Mouse (Mus musculus) E14TG2a.4 (cell line): ENCODE results near the gene Atg4c.

ENCODE experiments used
- H3K27me3 ChIP-seq: 2 replicates; pipeline ENCODE4 v1.6.1; 2014; ENCODE audit warnings: low read length, control low read depth; ENCODE audit not compliant: insufficient read depth
- H3K36me3 ChIP-seq: 2 replicates; pipeline ENCODE4 v1.6.1; 2014; ENCODE audit warnings: low read length, control low read depth; ENCODE audit not compliant: insufficient read depth
- H3K4me1 ChIP-seq: replicated peaks from 2 replicates; pipeline ENCODE4 v1.6.1; 2014; ENCODE audit warnings: low read depth, low read length, control low read depth
- H3K4me3 ChIP-seq: replicated peaks from 2 replicates; pipeline ENCODE4 v1.5.1; 2014; ENCODE audit warnings: mild to moderate bottlenecking, low read length
- H3K9me3 ChIP-seq: 2 replicates; pipeline ENCODE4 v1.6.1; 2014; ENCODE audit warnings: low read length, control low read depth
- CTCF ChIP-seq: conservative IDR thresholded peaks from 2 replicates; pipeline ENCODE4 v1.5.1; 2014; ENCODE audit warnings: low read length
- NANOG ChIP-seq: IDR thresholded peaks from 2 replicates; pipeline ENCODE4 v1.6.1; 2014; ENCODE audit warnings: borderline replicate concordance, low read length, mixed read lengths
- POU5F1 ChIP-seq: IDR thresholded peaks from 2 replicates; pipeline ENCODE4 v1.6.1; 2014; ENCODE audit warnings: low read length, borderline replicate concordance

Gene Atg4c

GRCm38 (mm10) chr4:99252957-99253356, 59.2 kb downstream of the Atg4c start:
- H3K36me3 ChIP-seq, result no peaks in the 10 kb centered on the region
- no peaks in the 10 kb centered on the region for H3K9me3 ChIP-seq
- TF ChIP-seq NANOG (no peak), POU5F1 (no peak), CTCF (no peak)
- H3K4me3 ChIP-seq, result no peak overlapping the region
- no peaks in the 10 kb centered on the region for H3K27me3 ChIP-seq
- peaks cover 6% of the 10 kb centered on the region for H3K4me1 ChIP-seq

DNA sequence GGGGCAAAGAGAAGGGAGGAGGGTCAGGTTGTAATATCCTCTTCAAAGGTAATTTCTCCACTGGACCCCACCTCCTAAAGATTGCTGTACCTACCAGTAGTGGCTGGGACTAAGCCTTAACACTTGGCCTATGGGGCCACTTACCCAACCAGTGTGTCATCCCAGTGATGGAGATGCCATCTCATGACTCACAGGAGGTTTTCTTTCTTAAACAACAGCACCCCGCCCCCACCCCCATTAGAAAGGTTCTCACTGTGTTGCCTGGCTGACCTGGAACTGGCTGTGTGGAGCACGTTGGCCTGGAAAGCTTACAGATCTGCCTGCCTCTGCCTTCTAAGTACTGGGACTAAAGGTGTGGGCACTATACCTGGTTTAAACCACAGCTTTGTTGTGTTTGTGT, 69.5 kb downstream of the Atg4c start:
- no peaks in the 10 kb centered on the region for H3K36me3 ChIP-seq
- no peak for TF ChIP-seq NANOG
- TF ChIP-seq POU5F1, result no peak
- TF ChIP-seq CTCF, result no peak
- H3K4me3 ChIP-seq, result no peak overlapping the region
- H3K27me3 ChIP-seq, result no peaks in the 10 kb centered on the region
- no peaks in the 10 kb centered on the region for H3K9me3 ChIP-seq
- no peaks in the 10 kb centered on the region for H3K4me1 ChIP-seq

DNA sequence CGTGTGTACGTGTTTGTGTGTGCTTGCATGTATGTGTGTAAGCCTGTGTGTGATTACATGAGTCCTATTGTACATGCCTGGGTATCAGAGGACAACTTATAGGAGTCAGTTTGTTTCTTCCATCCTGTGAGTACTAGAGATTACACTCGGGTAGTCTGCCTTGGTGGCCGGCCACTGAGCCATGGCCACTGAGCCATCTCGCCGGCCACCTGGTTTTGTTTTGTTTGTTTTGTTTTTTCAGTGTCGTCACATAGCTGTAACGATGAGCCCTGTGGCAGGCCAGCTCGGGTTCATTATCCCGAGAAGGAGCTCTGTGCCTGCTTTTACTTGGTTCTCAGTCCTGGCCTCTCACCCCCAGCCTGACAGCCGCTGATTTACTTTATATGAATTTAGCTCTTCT, 69.9 kb downstream of the Atg4c start:
- H3K4me1 ChIP-seq, result no peaks in the 10 kb centered on the region
- TF ChIP-seq POU5F1, result no peak
- no peak for TF ChIP-seq CTCF
- TF ChIP-seq NANOG, result no peak

GRCm38 (mm10) chr4:99266843-99267445, 73.2 kb downstream of the Atg4c start:
- TF ChIP-seq CTCF, result no peak
- Histone ChIP-seq H3K9me3 (no peaks in the 10 kb centered on the region), H3K27me3 (no peaks in the 10 kb centered on the region), H3K4me3 (no peak overlapping the region), H3K4me1 (no peaks in the 10 kb centered on the region), H3K36me3 (no peaks in the 10 kb centered on the region)

More for the DNA sequence above, 69.9 kb downstream of the Atg4c start:
- Histone ChIP-seq H3K27me3 (no peaks in the 10 kb centered on the region), H3K4me3 (no peak overlapping the region), H3K36me3 (no peaks in the 10 kb centered on the region), H3K9me3 (no peaks in the 10 kb centered on the region)

GRCm38 (mm10) chr4:99272860-99273259, 79.1 kb downstream of the Atg4c start:
- TF ChIP-seq NANOG (no peak), CTCF (no peak), POU5F1 (no peak)
- no peaks in the 10 kb centered on the region for H3K4me1 ChIP-seq
- H3K36me3 ChIP-seq, result no peaks in the 10 kb centered on the region
- H3K27me3 ChIP-seq, result no peaks in the 10 kb centered on the region
- H3K4me3 ChIP-seq, result no peak overlapping the region
- no peaks in the 10 kb centered on the region for H3K9me3 ChIP-seq

DNA sequence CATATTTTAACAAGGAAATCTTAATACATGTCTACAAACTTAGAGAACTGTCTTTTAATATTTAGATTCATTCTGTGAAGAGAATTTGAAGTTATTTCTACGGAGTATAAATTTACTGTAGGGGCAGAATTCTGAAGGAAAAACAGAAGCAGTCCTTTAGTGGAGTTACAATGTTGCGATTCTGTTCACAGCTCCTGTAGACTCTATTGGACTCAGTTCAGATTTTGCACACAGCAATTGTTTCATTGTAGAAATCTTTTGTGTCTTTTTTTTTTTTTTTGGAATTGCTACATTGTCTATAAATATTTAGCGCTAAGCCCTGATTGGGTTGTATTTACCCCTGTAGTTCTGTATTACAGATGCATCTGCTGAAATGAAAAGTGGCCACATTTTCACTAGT, 79.7 kb downstream of the Atg4c start:
- no peaks in the 10 kb centered on the region for H3K36me3 ChIP-seq
- no peaks in the 10 kb centered on the region for H3K27me3 ChIP-seq
- TF ChIP-seq POU5F1 (no peak), CTCF (no peak), NANOG (no peak)
- H3K4me1 ChIP-seq, result no peaks in the 10 kb centered on the region
- H3K9me3 ChIP-seq, result no peaks in the 10 kb centered on the region
- H3K4me3 ChIP-seq, result no peak overlapping the region

DNA sequence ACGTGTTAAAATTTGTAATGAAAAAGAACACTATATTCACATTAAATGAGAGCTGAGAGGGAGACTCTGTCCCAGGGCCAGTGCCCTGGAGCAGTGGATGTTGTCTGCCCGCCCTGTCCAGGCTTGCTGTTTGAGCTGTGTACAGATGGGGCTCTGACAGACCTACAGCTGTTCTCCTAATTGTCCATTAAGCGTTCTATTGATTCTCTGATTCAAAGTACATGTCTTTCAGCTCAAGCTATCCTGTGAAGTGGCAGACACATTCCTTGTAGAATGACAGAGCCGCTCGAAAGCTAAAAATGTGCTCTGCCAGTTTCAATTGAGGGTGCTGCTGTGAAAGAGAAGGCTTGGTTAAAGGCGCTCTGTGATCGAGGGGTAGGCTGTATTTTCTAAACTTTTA, 80.2 kb downstream of the Atg4c start:
- Histone ChIP-seq H3K4me1 (no peaks in the 10 kb centered on the region), H3K9me3 (no peaks in the 10 kb centered on the region), H3K4me3 (no peak overlapping the region), H3K27me3 (no peaks in the 10 kb centered on the region), H3K36me3 (no peaks in the 10 kb centered on the region)
- TF ChIP-seq CTCF (no peak), NANOG (no peak), POU5F1 (no peak)

- Histone ChIP-seq H3K9me3 (no peaks in the 10 kb centered on the region), H3K36me3 (no peaks in the 10 kb centered on the region), H3K4me3 (no peak overlapping the region), H3K4me1 (no peaks in the 10 kb centered on the region), H3K27me3 (no peaks in the 10 kb centered on the region)
- TF ChIP-seq CTCF (no peak), POU5F1 (no peak), NANOG (no peak)
Measured at GRCm38 (mm10) chr4:99278876-99279275, 85.1 kb downstream of the Atg4c start.

- Histone ChIP-seq H3K9me3 (no peaks in the 10 kb centered on the region), H3K27me3 (no peaks in the 10 kb centered on the region), H3K36me3 (no peaks in the 10 kb centered on the region), H3K4me1 (no peaks in the 10 kb centered on the region), H3K4me3 (no peak overlapping the region)
- TF ChIP-seq POU5F1, result no peak
- no peak for TF ChIP-seq CTCF
- TF ChIP-seq NANOG, result no peak
Measured at GRCm38 (mm10) chr4:99281711-99282110, 88.0 kb downstream of the Atg4c start.
